Mouse (Mus musculus) spleen, postnatal 4 days (tissue): Measurements from ENCODE around the gene Cul7.

ENCODE experiments used
- DNase-seq, 2 experiments: peaks; one replicate each; pipeline ENCODE4 v3.0.0; 2022; ENCODE audit warnings: low spot score in 2 of 2

The Cul7 gene

GRCm38 (mm10) chr17:46673850-46674529 is 23.9 kb downstream of the Cul7 start, which contains the start of gene Rrp36:
Gene Rrp36 (minus strand): TSS chr17:46674352.
- peak; percentile 88 to 92 for DNase-seq

GRCm38 (mm10) chr17:46674530-46675283 is 24.6 kb downstream of the Cul7 start:
- DNase-seq: no peak

- DNase-seq: no peak
These were observed 28.3 kb downstream of the Cul7 start, which contains the start of gene Mea1 for GRCm38 (mm10) chr17:46678416-46678815. Gene Mea1 (plus strand): TSS chr17:46678793.

- no peak for DNase-seq
These were observed 28.8 kb downstream of the Cul7 start for GRCm38 (mm10) chr17:46678911-46679310.

GRCm38 (mm10) chr17:46679843-46680759 is 30.0 kb downstream of the Cul7 start:
- DNase-seq: peak; percentile 46 to 79

GRCm38 (mm10) chr17:46680760-46681373 is 30.7 kb downstream of the Cul7 start, which contains the start of gene Klhdc3:
Gene Klhdc3 (minus strand): TSS chr17:46680914.
- peak; percentile 98 to 99 for DNase-seq

GRCm38 (mm10) chr17:46681466-46682118 is 31.5 kb downstream of the Cul7 start:
- no peak for DNase-seq

- DNase-seq: no peak
These were observed 32.7 kb downstream of the Cul7 start for GRCm38 (mm10) chr17:46682654-46683389.

GRCm38 (mm10) chr17:46685913-46686312 is 35.8 kb downstream of the Cul7 start:
- no peak for DNase-seq

- DNase-seq: no peak
These were observed 40.5 kb downstream of the Cul7 start for GRCm38 (mm10) chr17:46690665-46691064.

- DNase-seq: no peak
These were observed 41.3 kb downstream of the Cul7 start for GRCm38 (mm10) chr17:46691390-46691789.

GRCm38 (mm10) chr17:46694517-46695063 is 44.5 kb downstream of the Cul7 start:
- no peak for DNase-seq

GRCm38 (mm10) chr17:46698515-46698914 is 48.4 kb downstream of the Cul7 start:
- no peak for DNase-seq

- DNase-seq: no peak
These were observed 49.1 kb downstream of the Cul7 start for GRCm38 (mm10) chr17:46699245-46699644.

- no peak for DNase-seq
These were observed 49.8 kb downstream of the Cul7 start for GRCm38 (mm10) chr17:46699912-46700311.

- no peak for DNase-seq
These were observed 51.4 kb downstream of the Cul7 start for GRCm38 (mm10) chr17:46701489-46701888.

- no peak for DNase-seq
These were observed 52.0 kb downstream of the Cul7 start for GRCm38 (mm10) chr17:46702100-46702499.

GRCm38 (mm10) chr17:46702506-46702905 is 52.4 kb downstream of the Cul7 start:
- no peak for DNase-seq

GRCm38 (mm10) chr17:46703971-46704886 is 54.1 kb downstream of the Cul7 start:
- DNase-seq: no peak
